Mouse (Mus musculus): ENCODE data around the gene Klhl10. TPM values are rescaled to one million over a fixed set of nuclear protein-coding genes. Genes with fewer than 3 reads are reported as not detected.
A peak's percentile ranks its signal among the peaks of the same experiment; 100 is the strongest.

Gene Klhl10
- total and polyA plus RNA-seq, 3 experiments, result 0.65 to 0.81 TPM; not detected in 1

GRCm38 (mm10) chr11:100485801-100486538 lies 44.3 kb downstream of the Klhl10 start:
- TF ChIP-seq MAX (IDR thresholded peaks at IDR 0.05; ENCODE audit: low read length) (no peak), EP300 (IDR thresholded peaks at IDR 0.05; ENCODE audit: low read depth in 1 of 2, low read length in 2 of 2) (no peak), MYC (IDR thresholded peaks at IDR 0.05; ENCODE audit: low read depth, low read length) (peak; percentile 26; the same call in 1 of the 2 replicates), MAZ (IDR thresholded peaks at IDR 0.05; ENCODE audit: low read depth, low read length) (no peak), TAL1 (IDR thresholded peaks at IDR 0.05; ENCODE audit: low read length) (no peak), ZKSCAN1 (IDR thresholded peaks at IDR 0.05; ENCODE audit: low read depth, low read length) (no peak), RAD21 (IDR thresholded peaks at IDR 0.05; ENCODE audit: low read depth, low read length) (peak; percentile 64), MEF2A (IDR thresholded peaks at IDR 0.05; ENCODE audit: extremely low read depth, insufficient replicate concordance, low read depth, low read length, poor library complexity, severe bottlenecking) (no peak), POLR2A (IDR thresholded peaks at IDR 0.05; ENCODE audit: control insufficient read depth in 1 of 2, insufficient read depth in 1 of 2, low read depth in 1 of 2, low read length in 2 of 2, poor library complexity in 1 of 2) (no peak), MXI1 (IDR thresholded peaks at IDR 0.05; ENCODE audit: low read depth, low read length) (no peak), SIN3A (IDR thresholded peaks at IDR 0.05; ENCODE audit: low read length) (no peak), NRF1 (IDR thresholded peaks at IDR 0.05; ENCODE audit: insufficient read depth, low read depth, low read length, poor library complexity, severe bottlenecking) (no peak), GATA1 (IDR thresholded peaks at IDR 0.05; ENCODE audit: low read depth, low read length) (no peak), ELF1 (IDR thresholded peaks at IDR 0.05; ENCODE audit: low read depth, low read length) (no peak), NELFE (IDR thresholded peaks at IDR 0.05; ENCODE audit: low read depth, low read length) (no peak), CHD2 (IDR thresholded peaks at IDR 0.05; ENCODE audit: low read length) (no peak), MAFK (IDR thresholded peaks at IDR 0.05; ENCODE audit: borderline replicate concordance, low read depth, low read length) (no peak), RCOR1 (IDR thresholded peaks at IDR 0.05; ENCODE audit: low read depth, low read length) (no peak), CTCF (IDR thresholded peaks at IDR 0.05 in 2 of 3, conservative IDR thresholded peaks at IDR 0.05 in 1 of 3; ENCODE audit: control insufficient read depth in 1 of 3, insufficient read depth in 1 of 3, low read depth in 2 of 3, low read length in 3 of 3, poor library complexity in 1 of 3, severe bottlenecking in 1 of 3) (peak; percentile 44 to 80 (median 46)), USF1 (IDR thresholded peaks at IDR 0.05; ENCODE audit: low read depth, low read length) (no peak), USF2 (IDR thresholded peaks at IDR 0.05; ENCODE audit: borderline replicate concordance in 1 of 2, insufficient read depth in 1 of 2, low read depth in 1 of 2, low read length in 2 of 2) (no peak), E2F4 (IDR thresholded peaks at IDR 0.05; ENCODE audit: borderline replicate concordance, low read depth, low read length) (no peak), ZMIZ1 (IDR thresholded peaks at IDR 0.05; ENCODE audit: low read depth, low read length) (no peak), ZNF384 (IDR thresholded peaks at IDR 0.05; ENCODE audit: low read depth, low read length) (no peak), ZC3H11A (IDR thresholded peaks at IDR 0.05; ENCODE audit: low read depth, low read length) (peak; percentile 54), JUND (IDR thresholded peaks at IDR 0.05; ENCODE audit: low read depth, low read length) (no peak), SMC3 (IDR thresholded peaks at IDR 0.05; ENCODE audit: low read depth, low read length) (peak; percentile 59), HCFC1 (IDR thresholded peaks at IDR 0.05; ENCODE audit: low read depth, low read length) (no peak), BHLHE40 (IDR thresholded peaks at IDR 0.05; ENCODE audit: borderline replicate concordance, low read depth, low read length) (no peak), MYB (IDR thresholded peaks at IDR 0.05; ENCODE audit: low read depth, low read length) (no peak), KAT2A (conservative IDR thresholded peaks at IDR 0.05; ENCODE audit: low read depth, low read length) (no peak), UBTF (IDR thresholded peaks at IDR 0.05; ENCODE audit: borderline replicate concordance, insufficient read depth, low read depth, low read length) (no peak)
- H3K9me3 ChIP-seq (replicated peaks; ENCODE audit: insufficient read depth, low read length), result no peaks in the 10 kb centered on the region
- no peak overlapping the region for H3K9ac ChIP-seq (ENCODE audit: control insufficient read depth, low read depth, low read length, poor library complexity, severe bottlenecking)
- no peaks in the 10 kb centered on the region for H3K79me2 ChIP-seq (ENCODE audit: control insufficient read depth, insufficient read depth, low read length, poor library complexity)
- H3K27ac ChIP-seq (ENCODE audit: control insufficient read depth, low read depth, low read length), result no peak overlapping the region
- H3K4me1 ChIP-seq (ENCODE audit: control insufficient read depth in 1 of 2, insufficient read depth in 2 of 2, low read length in 2 of 2), result no peaks in the 10 kb centered on the region
- DNase-seq (ENCODE audit: low read depth, low spot score), result peak; percentile 80
- peaks cover 0 to 41% of the 10 kb centered on the region in 2 experiments; a peak in 2 of 4 replicates for H3K36me3 ChIP-seq (ENCODE audit: control insufficient read depth in 1 of 2, insufficient read depth in 2 of 2, low read length in 2 of 2)
- no peaks in the 10 kb centered on the region for H3K27me3 ChIP-seq (ENCODE audit: control insufficient read depth in 1 of 2, insufficient read depth in 2 of 2, low read length in 2 of 2)
- H3K4me3 ChIP-seq (ENCODE audit: control insufficient read depth in 1 of 2, insufficient read depth in 1 of 2, low read depth in 2 of 2, low read length in 2 of 2), result no peak overlapping the region
